Mouse (Mus musculus) ES-E14 (cell line): ENCODE measurements around the gene Mesd. TPM values are rescaled to one million over a fixed set of nuclear protein-coding genes. Genes with fewer than 3 reads are reported as not detected.

ENCODE experiments used
- DNase-seq: peaks from one replicate; pipeline ENCODE4 v3.0.0-alpha.2; 2013; ENCODE audit warnings: low read depth, low spot score
- H3K27ac ChIP-seq: 2 replicates; pipeline ENCODE4 v1.5.1; 2012; ENCODE audit warnings: low read depth, mild to moderate bottlenecking, low read length, moderate library complexity, mixed read lengths; ENCODE audit not compliant: poor library complexity, insufficient read depth, severe bottlenecking
- H3K36me3 ChIP-seq: 2 replicates; pipeline ENCODE4 v1.6.1; 2012; ENCODE audit warnings: mild to moderate bottlenecking, low read length, moderate library complexity, mixed read lengths; ENCODE audit not compliant: control insufficient read depth, poor library complexity, insufficient read depth, severe bottlenecking
- H3K4me1 ChIP-seq, 2 experiments: fragments of 150-350 bp in 1 of 2; sonication (generic) in 1 of 2; 2 replicates each; pipeline ENCODE4 v1.6.1; 2012; ENCODE audit warnings: low read length in 2 of 2, mild to moderate bottlenecking in 1 of 2, mixed read lengths in 1 of 2; ENCODE audit not compliant: control insufficient read depth in 2 of 2, insufficient read depth in 2 of 2, poor library complexity in 1 of 2
- H3K4me3 ChIP-seq, 2 experiments: fragments of 150-350 bp in 1 of 2; sonication (generic) in 1 of 2; 2 replicates each; pipeline ENCODE4 v1.5.1; 2012; ENCODE audit warnings: low read length in 2 of 2, low read depth in 1 of 2, mild to moderate bottlenecking in 1 of 2, mixed read lengths in 1 of 2; ENCODE audit not compliant: insufficient read depth in 1 of 2, poor library complexity in 1 of 2, severe bottlenecking in 1 of 2
- H3K9ac ChIP-seq: 2 replicates; pipeline ENCODE4 v1.6.1; 2012; ENCODE audit warnings: low read depth, mild to moderate bottlenecking, low read length, mixed read lengths; ENCODE audit not compliant: poor library complexity, insufficient read depth, severe bottlenecking
- H3K9me3 ChIP-seq: fragments of 150-350 bp; sonication (generic); 2 replicates; pipeline ENCODE4 v1.6.1; 2012; ENCODE audit warnings: low read depth, mild to moderate bottlenecking, low read length; ENCODE audit not compliant: control insufficient read depth, insufficient read depth
- CHD2 ChIP-seq: IDR thresholded peaks from 2 replicates; pipeline ENCODE4 v1.6.1; 2014; ENCODE audit warnings: mild to moderate bottlenecking, low read depth, low read length, inconsistent platforms
- HCFC1 ChIP-seq: IDR thresholded peaks from 2 replicates; pipeline ENCODE4 v1.6.1; 2012; ENCODE audit warnings: low read length, inconsistent platforms, borderline replicate concordance; ENCODE audit not compliant: insufficient read depth
- MAFK ChIP-seq: IDR thresholded peaks from 2 replicates; pipeline ENCODE4 v1.6.1; 2014; ENCODE audit warnings: mild to moderate bottlenecking, low read depth, low read length, inconsistent platforms; ENCODE audit not compliant: insufficient read depth
- ZC3H11A ChIP-seq: IDR thresholded peaks from 2 replicates; pipeline ENCODE4 v1.6.1; 2012; ENCODE audit warnings: low read depth, mild to moderate bottlenecking, inconsistent platforms, low read length, borderline replicate concordance
- ZNF384 ChIP-seq: IDR thresholded peaks from 2 replicates; pipeline ENCODE4 v1.6.1; 2012; ENCODE audit warnings: low read depth, low read length, inconsistent platforms
- in situ Hi-C, 2 experiments: fragments of 600-800 bp; cut with MboI; formaldehyde crosslinking; loops; one replicate each; pipeline ENCODE4 v1.15.1; 2025; ENCODE audit warnings: low sequenced_read_pairs in 2 of 2, inconsistent platforms in 1 of 2; ENCODE audit not compliant: unreplicated experiment in 2 of 2
- total RNA-seq: library from RNA; depleted of rRNA; stranded (reverse); fragments of 300-350 nt; gene quantifications from 2 replicates; pipeline ENCODE4 v1.2.3, GENCODE M21; 2012; rRNA removed

The Mesd gene
- total RNA-seq, 1 experiment, result 142 TPM

- no peak overlapping the region for H3K27ac ChIP-seq
- no peaks in the 10 kb centered on the region for H3K36me3 ChIP-seq
- TF ChIP-seq ZC3H11A (no peak), MAFK (no peak), ZNF384 (no peak), HCFC1 (no peak), CHD2 (no peak)
- H3K9ac ChIP-seq, result no peak overlapping the region
- in situ Hi-C loops, result no loop called here
- no peak overlapping the region for H3K4me3 ChIP-seq
- no peaks in the 10 kb centered on the region for H3K9me3 ChIP-seq
- no peaks in the 10 kb centered on the region for H3K4me1 ChIP-seq
- DNase-seq, result no peak
Measured at GRCm38 (mm10) chr7:83949662-83950061, 65.4 kb downstream of the Mesd start.

Other genes with a start within 250 kb of the Mesd start
- gene Il16, start 138.7 kb upstream of the Mesd start, total RNA-seq, result 0.21 and 0.36 TPM in 2 replicates
- 0.27 TPM in 1 of 2 replicates, not detected in the other for gene Cfap161, start 89.6 kb upstream of the Mesd start, total RNA-seq
- 10.4 and 13.2 TPM in 2 replicates for gene Tlnrd1, start 161 bp upstream of the Mesd start, total RNA-seq
- gene Cemip, start 202.0 kb downstream of the Mesd start, total RNA-seq, result 1.2 and 3.9 TPM in 2 replicates